Mouse (Mus musculus) adrenal gland, postnatal 0 days (tissue): ENCODE data around the gene Olfr957. TPM values are rescaled to one million over a fixed set of nuclear protein-coding genes. Genes with fewer than 3 reads are reported as not detected.

Source experiments
- polyA plus RNA-seq: library from polyadenylated mRNA; unstranded; fragments of >200 nt; fragmentation: Nextera tagmentation; extraction: Ambion mirVana; gene quantifications from 2 replicates; pipeline ENCODE4 v1.2.1, GENCODE M21; 2015

Gene Olfr957
- not detected in 2 replicates for polyA plus RNA-seq

DNA sequence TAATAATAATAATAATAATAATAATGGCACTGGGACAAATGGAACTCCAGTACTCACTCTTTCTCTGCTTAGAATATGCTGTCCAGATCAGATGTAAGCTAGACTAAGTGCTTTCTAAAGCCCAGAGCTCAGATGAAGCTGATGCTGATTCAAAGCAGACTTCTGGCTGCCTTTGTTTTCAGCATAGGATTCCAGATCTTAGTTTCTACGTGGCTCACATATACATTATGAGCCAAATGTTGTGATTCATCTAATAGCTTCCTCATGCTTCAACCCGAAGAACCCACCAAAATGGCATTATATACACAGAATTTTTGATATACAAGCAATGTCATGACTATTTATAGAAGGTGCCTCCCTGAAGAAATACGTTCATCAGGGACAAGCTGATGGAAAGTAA is at the start of gene Olfr957:
TSS of gene Olfr957 (minus strand) at position 279 of the 400 bp plus-strand sequence.

GRCm38 (mm10) chr9:39553946-39554345 is 38.3 kb upstream of the Olfr957 start, which contains the start of gene Olfr958:
Gene Olfr958 (minus strand): TSS chr9:39554054.

GRCm38 (mm10) chr9:39493895-39494294 is 21.7 kb downstream of the Olfr957 start, which contains the start of gene Olfr44:
Gene Olfr44 (minus strand): TSS chr9:39493995.

GRCm38 (mm10) chr9:39471844-39472243 is 43.8 kb downstream of the Olfr957 start, which contains the start of gene Olfr955:
Gene Olfr955 (minus strand): TSS chr9:39471944.

Other genes with a start within 250 kb of the Olfr957 start
- gene Olfr945, start 239.0 kb downstream of the Olfr957 start, polyA plus RNA-seq = not detected in 2 replicates
- not detected in 2 replicates for gene Olfr948, start 189.8 kb downstream of the Olfr957 start, polyA plus RNA-seq
- not detected in 2 replicates for gene Olfr951, start 128.4 kb downstream of the Olfr957 start, polyA plus RNA-seq
- not detected in 2 replicates for gene Olfr952, start 88.7 kb downstream of the Olfr957 start, polyA plus RNA-seq
- gene Olfr954, start 59.1 kb downstream of the Olfr957 start, polyA plus RNA-seq = not detected in 2 replicates
- not detected in 2 replicates for gene Olfr955, start 43.9 kb downstream of the Olfr957 start, polyA plus RNA-seq
- not detected in 2 replicates for gene Olfr44, start 21.8 kb downstream of the Olfr957 start, polyA plus RNA-seq
- not detected in 2 replicates for gene Olfr958, start 38.2 kb upstream of the Olfr957 start, polyA plus RNA-seq
- gene Olfr959, start 59.8 kb upstream of the Olfr957 start, polyA plus RNA-seq = not detected in 2 replicates
- 39.4 and 49.0 TPM in 2 replicates for gene AW551984, start 88.6 kb upstream of the Olfr957 start, polyA plus RNA-seq
- not detected in 2 replicates for gene Olfr148, start 94.8 kb upstream of the Olfr957 start, polyA plus RNA-seq
- gene Olfr960, start 105.6 kb upstream of the Olfr957 start, polyA plus RNA-seq = not detected in 2 replicates
- not detected in 2 replicates for gene Olfr961, start 129.3 kb upstream of the Olfr957 start, polyA plus RNA-seq
- not detected in 2 replicates for gene Olfr963, start 151.4 kb upstream of the Olfr957 start, polyA plus RNA-seq
- not detected in 2 replicates for gene Olfr149, start 191.3 kb upstream of the Olfr957 start, polyA plus RNA-seq
- not detected in 2 replicates for gene Olfr965, start 195.5 kb upstream of the Olfr957 start, polyA plus RNA-seq
- not detected in 2 replicates for gene Olfr150, start 215.2 kb upstream of the Olfr957 start, polyA plus RNA-seq
- gene Olfr967, start 230.4 kb upstream of the Olfr957 start, polyA plus RNA-seq = not detected in 2 replicates